Mouse (Mus musculus) ES-Bruce4 (cell line): ENCODE data around the gene Ina.

ENCODE experiments used
- CTCF ChIP-seq: IDR thresholded peaks from one replicate; pipeline ENCODE4 v1.8.1; 2011; ENCODE audit warnings: low read depth, low read length
- EP300 ChIP-seq: IDR thresholded peaks from 2 replicates; pipeline ENCODE4 v1.6.1; 2011; ENCODE audit warnings: low read depth, low read length; ENCODE audit not compliant: insufficient read depth
- POLR2A ChIP-seq: IDR thresholded peaks from one replicate; pipeline ENCODE4 v1.8.1; 2011; ENCODE audit warnings: low read length; ENCODE audit not compliant: insufficient read depth

- TF ChIP-seq POLR2A (no peak), EP300 (no peak), CTCF (no peak)
These were observed 15.5 kb upstream of the Ina start for GRCm38 (mm10) chr19:46998953-46999352.
